Mouse (Mus musculus): ENCODE measurements around the gene Mymx. TPM values are rescaled to one million over a fixed set of nuclear protein-coding genes. Genes with fewer than 3 reads are reported as not detected.
A peak's percentile ranks its signal among the peaks of the same experiment; 100 is the strongest.

Gene Mymx
- total and polyA plus RNA-seq, 3 experiments = not detected

GRCm38 (mm10) chr17:45580958-45581477 is 20.9 kb downstream of the Mymx start:
- Histone ChIP-seq H3K27me3 (ENCODE audit: control insufficient read depth, insufficient read depth, low read length) (no peaks in the 10 kb centered on the region), H3K79me2 (replicated peaks; ENCODE audit: control insufficient read depth, insufficient read depth, low read length) (no peaks in the 10 kb centered on the region), H3K27ac (peak overlapping the region; percentile 76), H3K36me3 (ENCODE audit: control insufficient read depth, insufficient read depth, low read length) (peaks cover 9% of the 10 kb centered on the region; the same call in 1 of the 2 replicates), H3K4me3 (0 out of 2 replicates have a peak overlapping the region, but pooled peaks have one; percentile 3), H3K9ac (ENCODE audit: low read depth, low read length) (no peak overlapping the region; the same call in 1 of the 2 replicates), H3K4me1 (ENCODE audit: control insufficient read depth, insufficient read depth, low read length) (peaks cover 29% of the 10 kb centered on the region)
- 0 out of 2 replicates have a peak, but pooled peaks have one; percentile 5 for TF ChIP-seq EP300 (IDR thresholded peaks at IDR 0.05; ENCODE audit: insufficient read depth, low read depth, low read length)
- no peak for TF ChIP-seq CTCF (IDR thresholded peaks at IDR 0.05)
- peak; percentile 17; the same call in 1 of the 2 replicates for TF ChIP-seq POLR2A (IDR thresholded peaks at IDR 0.05; ENCODE audit: insufficient read depth, low read depth, low read length)
- 20% methylated on average over 12 of the region's 12 CpGs for WGBS
- intact Hi-C loops (cut with DNase I) = loop anchor here (1.0 to 10.0 kb wide), 5 partner anchors 48 to 574 kb away; partner anchors contain the start of gene Mad2l1bp
- peak; percentile 58 to 59 for DNase-seq

- Histone ChIP-seq H3K4me3 (no peak overlapping the region), H3K27me3 (ENCODE audit: control insufficient read depth, insufficient read depth, low read length) (no peaks in the 10 kb centered on the region), H3K9ac (ENCODE audit: low read depth, low read length) (no peak overlapping the region), H3K36me3 (ENCODE audit: control insufficient read depth, insufficient read depth, low read length) (peaks cover 4% of the 10 kb centered on the region; the same call in 1 of the 2 replicates), H3K79me2 (replicated peaks; ENCODE audit: control insufficient read depth, insufficient read depth, low read length) (no peaks in the 10 kb centered on the region), H3K4me1 (ENCODE audit: control insufficient read depth, insufficient read depth, low read length) (peaks cover 16% of the 10 kb centered on the region), H3K27ac (no peak overlapping the region)
- DNase-seq = peak in 1 of 2 experiments; percentile 16
- no peak for TF ChIP-seq POLR2A (IDR thresholded peaks at IDR 0.05; ENCODE audit: insufficient read depth, low read depth, low read length)
- TF ChIP-seq EP300 (IDR thresholded peaks at IDR 0.05; ENCODE audit: insufficient read depth, low read depth, low read length) = no peak
- no peak for TF ChIP-seq CTCF (IDR thresholded peaks at IDR 0.05)
- intact Hi-C loops (cut with DNase I) = no loop called here
- 94% methylated on average over 4 of the region's 4 CpGs for WGBS
These were observed 22.3 kb downstream of the Mymx start for GRCm38 (mm10) chr17:45579554-45579953.

GRCm38 (mm10) chr17:45578843-45579242 is 23.1 kb downstream of the Mymx start:
- intact Hi-C loops (cut with DNase I) = no loop called here
- Histone ChIP-seq H3K36me3 (ENCODE audit: control insufficient read depth, insufficient read depth, low read length) (peaks cover under 1% of the 10 kb centered on the region; the same call in 1 of the 2 replicates), H3K4me3 (no peak overlapping the region), H3K27ac (no peak overlapping the region; the same call in 1 of the 2 replicates), H3K4me1 (ENCODE audit: control insufficient read depth, insufficient read depth, low read length) (peaks cover 15% of the 10 kb centered on the region), H3K27me3 (ENCODE audit: control insufficient read depth, insufficient read depth, low read length) (no peaks in the 10 kb centered on the region), H3K9ac (ENCODE audit: low read depth, low read length) (no peak overlapping the region), H3K79me2 (replicated peaks; ENCODE audit: control insufficient read depth, insufficient read depth, low read length) (no peaks in the 10 kb centered on the region)
- DNase-seq = peak in 1 of 2 experiments; percentile 26
- 78% methylated on average over 7 of the region's 7 CpGs for WGBS
- peak; percentile 70 for TF ChIP-seq CTCF (IDR thresholded peaks at IDR 0.05)
- no peak for TF ChIP-seq EP300 (IDR thresholded peaks at IDR 0.05; ENCODE audit: insufficient read depth, low read depth, low read length)

- H3K9ac ChIP-seq (ENCODE audit: low read depth, low read length) = no peak overlapping the region
These were observed 23.7 kb downstream of the Mymx start for GRCm38 (mm10) chr17:45578242-45578641.

GRCm38 (mm10) chr17:45575123-45575897 is 26.6 kb downstream of the Mymx start:
- no peak overlapping the region for H3K4me3 ChIP-seq
- DNase-seq = no peak
- WGBS = 91% methylated on average over 8 of the region's 8 CpGs
- H3K36me3 ChIP-seq (ENCODE audit: control insufficient read depth, insufficient read depth, low read length) = peaks cover 6% of the 10 kb centered on the region
- no peak for TF ChIP-seq CTCF (IDR thresholded peaks at IDR 0.05)
- TF ChIP-seq POLR2A (IDR thresholded peaks at IDR 0.05; ENCODE audit: insufficient read depth, low read depth, low read length) = no peak
- TF ChIP-seq EP300 (IDR thresholded peaks at IDR 0.05; ENCODE audit: insufficient read depth, low read depth, low read length) = no peak
- peaks cover 4% of the 10 kb centered on the region for H3K4me1 ChIP-seq (ENCODE audit: control insufficient read depth, insufficient read depth, low read length)
- H3K79me2 ChIP-seq (replicated peaks; ENCODE audit: control insufficient read depth, insufficient read depth, low read length) = no peaks in the 10 kb centered on the region
- intact Hi-C loops (cut with DNase I) = no loop called here
- H3K27me3 ChIP-seq (ENCODE audit: control insufficient read depth, insufficient read depth, low read length) = no peaks in the 10 kb centered on the region
- H3K27ac ChIP-seq = peak overlapping the region; percentile 33; the same call in 1 of the 2 replicates
- no peak overlapping the region for H3K9ac ChIP-seq (ENCODE audit: low read depth, low read length)

More at GRCm38 (mm10) chr17:45578242-45578641, 23.7 kb downstream of the Mymx start:
- H3K79me2 ChIP-seq (replicated peaks; ENCODE audit: control insufficient read depth, insufficient read depth, low read length) = no peaks in the 10 kb centered on the region
- peaks cover 12% of the 10 kb centered on the region for H3K4me1 ChIP-seq (ENCODE audit: control insufficient read depth, insufficient read depth, low read length)
- H3K4me3 ChIP-seq = no peak overlapping the region
- 30% methylated on average over 5 of the region's 5 CpGs for WGBS
- no peak overlapping the region; the same call in 1 of the 2 replicates for H3K27ac ChIP-seq
- no peaks in the 10 kb centered on the region for H3K27me3 ChIP-seq (ENCODE audit: control insufficient read depth, insufficient read depth, low read length)
- no peak for DNase-seq
- intact Hi-C loops (cut with DNase I) = no loop called here
- no peaks in the 10 kb centered on the region for H3K36me3 ChIP-seq (ENCODE audit: control insufficient read depth, insufficient read depth, low read length)
- TF ChIP-seq EP300 (IDR thresholded peaks at IDR 0.05; ENCODE audit: insufficient read depth, low read depth, low read length) (no peak), POLR2A (IDR thresholded peaks at IDR 0.05; ENCODE audit: insufficient read depth, low read depth, low read length) (no peak), CTCF (IDR thresholded peaks at IDR 0.05) (no peak)
